Mouse (Mus musculus): ENCODE results near the gene Cox7a2l. TPM values are rescaled to one million over a fixed set of nuclear protein-coding genes. Genes with fewer than 3 reads are reported as not detected.

The Cox7a2l gene
- polyA plus RNA-seq, 1 experiment from 2014 or later, result 180 TPM

- 78% methylated on average over 7 of the region's 7 CpGs for WGBS
- Histone ChIP-seq H3K36me3 (ENCODE audit: control insufficient read depth, insufficient read depth, low read length) (peaks cover 29% of the 10 kb centered on the region), H3K4me3 (ENCODE audit: low read length) (no peak overlapping the region), H3K4me1 (replicated peaks; ENCODE audit: control insufficient read depth, insufficient read depth, low read length) (no peaks in the 10 kb centered on the region), H3K27ac (ENCODE audit: low read length) (no peak overlapping the region), H3K9ac (ENCODE audit: low read length) (no peak overlapping the region), H3K4me2 (ENCODE audit: low read depth, low read length) (no peak overlapping the region), H3K27me3 (ENCODE audit: control insufficient read depth, insufficient read depth, low read depth, low read length) (no peaks in the 10 kb centered on the region), H3K9me3 (ENCODE audit: control insufficient read depth, low read length) (no peaks in the 10 kb centered on the region)
- ATAC-seq (ENCODE audit: low read depth), result no peak
Observed at GRCm38 (mm10) chr17:83481551-83481950, 35.6 kb downstream of the Cox7a2l start.

- Histone ChIP-seq H3K4me3 (ENCODE audit: low read length) (no peak overlapping the region), H3K9ac (ENCODE audit: low read length) (no peak overlapping the region), H3K9me3 (ENCODE audit: control insufficient read depth, low read length) (no peaks in the 10 kb centered on the region), H3K27ac (ENCODE audit: low read length) (no peak overlapping the region), H3K27me3 (ENCODE audit: control insufficient read depth, insufficient read depth, low read depth, low read length) (no peaks in the 10 kb centered on the region), H3K36me3 (ENCODE audit: control insufficient read depth, insufficient read depth, low read length) (peaks cover 59% of the 10 kb centered on the region), H3K4me2 (ENCODE audit: low read depth, low read length) (no peak overlapping the region), H3K4me1 (replicated peaks; ENCODE audit: control insufficient read depth, insufficient read depth, low read length) (no peaks in the 10 kb centered on the region)
- ATAC-seq (ENCODE audit: low read depth), result no peak
- 92% methylated on average over 12 of the region's 12 CpGs for WGBS
Observed at GRCm38 (mm10) chr17:83477089-83477488, 40.0 kb downstream of the Cox7a2l start.

GRCm38 (mm10) chr17:83469586-83469985 is 47.5 kb downstream of the Cox7a2l start:
- 91% methylated on average over 2 of the region's 2 CpGs for WGBS
- H3K9me3 ChIP-seq (ENCODE audit: control insufficient read depth, low read length), result no peaks in the 10 kb centered on the region
- ATAC-seq (ENCODE audit: low read depth), result no peak
- H3K4me3 ChIP-seq (ENCODE audit: low read length), result no peak overlapping the region
- H3K27ac ChIP-seq (ENCODE audit: low read length), result no peak overlapping the region
- H3K4me2 ChIP-seq (ENCODE audit: low read depth, low read length), result no peak overlapping the region
- H3K36me3 ChIP-seq (ENCODE audit: control insufficient read depth, insufficient read depth, low read length), result peaks cover 42% of the 10 kb centered on the region
- no peaks in the 10 kb centered on the region for H3K4me1 ChIP-seq (replicated peaks; ENCODE audit: control insufficient read depth, insufficient read depth, low read length)
- H3K9ac ChIP-seq (ENCODE audit: low read length), result no peak overlapping the region
- H3K27me3 ChIP-seq (ENCODE audit: control insufficient read depth, insufficient read depth, low read depth, low read length), result no peaks in the 10 kb centered on the region

- Histone ChIP-seq H3K9me3 (ENCODE audit: control insufficient read depth, low read length) (no peaks in the 10 kb centered on the region), H3K4me1 (replicated peaks; ENCODE audit: control insufficient read depth, insufficient read depth, low read length) (no peaks in the 10 kb centered on the region), H3K36me3 (ENCODE audit: control insufficient read depth, insufficient read depth, low read length) (peaks cover 29% of the 10 kb centered on the region), H3K27me3 (ENCODE audit: control insufficient read depth, insufficient read depth, low read depth, low read length) (no peaks in the 10 kb centered on the region), H3K9ac (ENCODE audit: low read length) (no peak overlapping the region), H3K4me3 (ENCODE audit: low read length) (no peak overlapping the region), H3K4me2 (ENCODE audit: low read depth, low read length) (no peak overlapping the region), H3K27ac (ENCODE audit: low read length) (no peak overlapping the region)
- ATAC-seq (ENCODE audit: low read depth), result peak; percentile 31; the same call in 1 of the 2 replicates
- WGBS, result 53% methylated on average over 6 of the region's 6 CpGs
Observed at GRCm38 (mm10) chr17:83466697-83467251, 50.4 kb downstream of the Cox7a2l start.

GRCm38 (mm10) chr17:83465969-83466368 is 51.2 kb downstream of the Cox7a2l start:
- Histone ChIP-seq H3K9ac (ENCODE audit: low read length) (no peak overlapping the region), H3K27ac (ENCODE audit: low read length) (no peak overlapping the region), H3K9me3 (ENCODE audit: control insufficient read depth, low read length) (no peaks in the 10 kb centered on the region), H3K4me3 (ENCODE audit: low read length) (no peak overlapping the region), H3K36me3 (ENCODE audit: control insufficient read depth, insufficient read depth, low read length) (peaks cover 27% of the 10 kb centered on the region), H3K4me1 (replicated peaks; ENCODE audit: control insufficient read depth, insufficient read depth, low read length) (no peaks in the 10 kb centered on the region), H3K27me3 (ENCODE audit: control insufficient read depth, insufficient read depth, low read depth, low read length) (no peaks in the 10 kb centered on the region), H3K4me2 (ENCODE audit: low read depth, low read length) (no peak overlapping the region)
- ATAC-seq (ENCODE audit: low read depth), result no peak
- WGBS, result 85% methylated on average over 5 of the region's 5 CpGs

- Histone ChIP-seq H3K27me3 (ENCODE audit: control insufficient read depth, insufficient read depth, low read depth, low read length) (no peaks in the 10 kb centered on the region), H3K4me2 (ENCODE audit: low read depth, low read length) (no peak overlapping the region), H3K9ac (ENCODE audit: low read length) (no peak overlapping the region), H3K4me3 (ENCODE audit: low read length) (no peak overlapping the region), H3K27ac (ENCODE audit: low read length) (no peak overlapping the region), H3K36me3 (ENCODE audit: control insufficient read depth, insufficient read depth, low read length) (peaks cover 52% of the 10 kb centered on the region), H3K9me3 (ENCODE audit: control insufficient read depth, low read length) (no peaks in the 10 kb centered on the region), H3K4me1 (replicated peaks; ENCODE audit: control insufficient read depth, insufficient read depth, low read length) (no peaks in the 10 kb centered on the region)
- ATAC-seq (ENCODE audit: low read depth), result no peak
- 93% methylated on average over 1 of the region's 1 CpGs for WGBS
Observed at GRCm38 (mm10) chr17:83457271-83457670, 59.9 kb downstream of the Cox7a2l start.

- Histone ChIP-seq H3K27ac (ENCODE audit: low read length) (no peak overlapping the region), H3K9ac (ENCODE audit: low read length) (no peak overlapping the region), H3K36me3 (ENCODE audit: control insufficient read depth, insufficient read depth, low read length) (peaks cover 49% of the 10 kb centered on the region), H3K9me3 (ENCODE audit: control insufficient read depth, low read length) (no peaks in the 10 kb centered on the region), H3K4me3 (ENCODE audit: low read length) (no peak overlapping the region), H3K4me2 (ENCODE audit: low read depth, low read length) (no peak overlapping the region), H3K4me1 (replicated peaks; ENCODE audit: control insufficient read depth, insufficient read depth, low read length) (no peaks in the 10 kb centered on the region), H3K27me3 (ENCODE audit: control insufficient read depth, insufficient read depth, low read depth, low read length) (no peaks in the 10 kb centered on the region)
- 75% methylated on average over 5 of the region's 5 CpGs for WGBS
- no peak for ATAC-seq (ENCODE audit: low read depth)
Observed at GRCm38 (mm10) chr17:83453587-83453986, 63.5 kb downstream of the Cox7a2l start.

GRCm38 (mm10) chr17:83452451-83452850 is 64.7 kb downstream of the Cox7a2l start:
- Histone ChIP-seq H3K4me2 (ENCODE audit: low read depth, low read length) (no peak overlapping the region), H3K27ac (ENCODE audit: low read length) (no peak overlapping the region), H3K9me3 (ENCODE audit: control insufficient read depth, low read length) (no peaks in the 10 kb centered on the region), H3K4me3 (ENCODE audit: low read length) (no peak overlapping the region), H3K4me1 (replicated peaks; ENCODE audit: control insufficient read depth, insufficient read depth, low read length) (no peaks in the 10 kb centered on the region), H3K36me3 (ENCODE audit: control insufficient read depth, insufficient read depth, low read length) (peaks cover 40% of the 10 kb centered on the region), H3K27me3 (ENCODE audit: control insufficient read depth, insufficient read depth, low read depth, low read length) (no peaks in the 10 kb centered on the region), H3K9ac (ENCODE audit: low read length) (no peak overlapping the region)
- WGBS, result 77% methylated on average over 8 of the region's 8 CpGs
- ATAC-seq (ENCODE audit: low read depth), result no peak

Measured in lung, embryonic 16.5 days (tissue).